Mouse (Mus musculus): Measurements from ENCODE around the gene Rab13.
"Not testable (repeated sequence)": the region's sequence is repeated elsewhere in the genome, so short reads cannot be mapped to it uniquely, and the experiment has no call there.

The Rab13 gene

GRCm38 (mm10) chr3:90224331-90224730, 10.8 kb downstream of the Rab13 start:
- no peak for DNase-seq (ENCODE audit: low spot score in 2 of 2)

- DNase-seq (ENCODE audit: low spot score in 2 of 2), result no peak
Observed at GRCm38 (mm10) chr3:90231075-90231474, 17.6 kb downstream of the Rab13 start.

- peak; percentile 85 to 89 for DNase-seq (ENCODE audit: low spot score in 2 of 2)
Observed at GRCm38 (mm10) chr3:90231507-90232333, 18.2 kb downstream of the Rab13 start, which contains the start of gene Jtb. Jtb (plus strand) TSS chr3:90231597.

- DNase-seq (ENCODE audit: low spot score in 2 of 2), result no peak
Observed at GRCm38 (mm10) chr3:90241251-90241650, 27.8 kb downstream of the Rab13 start.

- DNase-seq (ENCODE audit: low spot score in 2 of 2), result no peak
Observed at GRCm38 (mm10) chr3:90241669-90242358, 28.3 kb downstream of the Rab13 start.

- DNase-seq (ENCODE audit: low spot score in 2 of 2), result no peak
Observed at GRCm38 (mm10) chr3:90242984-90243775, 29.7 kb downstream of the Rab13 start, which contains the start of gene Creb3l4. Creb3l4 (minus strand) TSS chr3:90243512.

GRCm38 (mm10) chr3:90245406-90245805, 31.9 kb downstream of the Rab13 start:
- DNase-seq (ENCODE audit: low spot score in 2 of 2), result no peak

GRCm38 (mm10) chr3:90247630-90247959, 34.1 kb downstream of the Rab13 start:
- no peak for DNase-seq (ENCODE audit: low spot score in 2 of 2)

- DNase-seq (ENCODE audit: low spot score in 2 of 2), result peak; percentile 74 to 90
Observed at GRCm38 (mm10) chr3:90247960-90248745, 34.7 kb downstream of the Rab13 start, which contains the start of gene Slc39a1. Slc39a1 (plus strand) TSS chr3:90248172.

GRCm38 (mm10) chr3:90248746-90249100, 35.2 kb downstream of the Rab13 start:
- no peak for DNase-seq (ENCODE audit: low spot score in 2 of 2)

GRCm38 (mm10) chr3:90250791-90251190, 37.3 kb downstream of the Rab13 start:
- DNase-seq (ENCODE audit: low spot score in 2 of 2), result no peak

GRCm38 (mm10) chr3:90251731-90252226, 38.3 kb downstream of the Rab13 start:
- not testable (repeated sequence) for DNase-seq (ENCODE audit: low spot score in 2 of 2)

- not testable (repeated sequence) for DNase-seq (ENCODE audit: low spot score in 2 of 2)
Observed at GRCm38 (mm10) chr3:90252659-90253058, 39.2 kb downstream of the Rab13 start.

- DNase-seq (ENCODE audit: low spot score in 2 of 2), result not testable (repeated sequence)
Observed at GRCm38 (mm10) chr3:90253174-90253573, 39.7 kb downstream of the Rab13 start.

GRCm38 (mm10) chr3:90253653-90254418, 40.3 kb downstream of the Rab13 start, which contains the start of gene Crtc2:
Crtc2 (plus strand) TSS chr3:90254163.
- peak; percentile 75 to 92 for DNase-seq (ENCODE audit: low spot score in 2 of 2)

- DNase-seq (ENCODE audit: low spot score in 2 of 2), result no peak
Observed at GRCm38 (mm10) chr3:90254419-90255193, 41.1 kb downstream of the Rab13 start.

GRCm38 (mm10) chr3:90255194-90255565, 41.7 kb downstream of the Rab13 start:
- DNase-seq (ENCODE audit: low spot score in 2 of 2), result no peak

- DNase-seq (ENCODE audit: low spot score in 2 of 2), result no peak
Observed at GRCm38 (mm10) chr3:90255784-90256353, 42.4 kb downstream of the Rab13 start.
